Mouse (Mus musculus) embryonic facial prominence, embryonic 11.5 days (tissue): Measurements from ENCODE around the gene Clint1. TPM values are rescaled to one million over a fixed set of nuclear protein-coding genes. Genes with fewer than 3 reads are reported as not detected.
"Not testable (repeated sequence)": the region's sequence is repeated elsewhere in the genome, so short reads cannot be mapped to it uniquely, and the experiment has no call there.

Experiments used
- ATAC-seq: fragments of 200-750 bp; cut with Nextera tagmentation; replicated peaks from 2 replicates; pipeline ENCODE4 v1.8.0; 2017; ENCODE audit warnings: low read depth; ENCODE audit not compliant: insufficient number of reproducible peaks, low FRiP score, low TSS enrichment
- DNase-seq: peaks from one replicate; pipeline ENCODE4 v3.0.0-alpha.2; 2015; ENCODE audit warnings: low spot score
- H3K27ac ChIP-seq: fragments of 300-500 bp; sonication (generic); replicated peaks from 2 replicates; pipeline ENCODE4 v1.5.1; 2014; ENCODE audit warnings: mild to moderate bottlenecking, low read depth, low read length, control low read depth
- H3K27me3 ChIP-seq: fragments of 300-500 bp; sonication (generic); 2 replicates; pipeline ENCODE4 v1.6.1; 2014; ENCODE audit warnings: mild to moderate bottlenecking, low read length, moderate library complexity, mixed read lengths; ENCODE audit not compliant: control insufficient read depth, insufficient read depth
- H3K36me3 ChIP-seq: fragments of 300-500 bp; sonication (generic); replicated peaks from 2 replicates; pipeline ENCODE4 v1.6.1; 2014; ENCODE audit warnings: low read depth, mild to moderate bottlenecking, low read length, moderate library complexity, mixed read lengths; ENCODE audit not compliant: control insufficient read depth, insufficient read depth
- H3K4me1 ChIP-seq: fragments of 300-500 bp; sonication (generic); 2 replicates; pipeline ENCODE4 v1.6.1; 2014; ENCODE audit warnings: low read length, mixed read lengths; ENCODE audit not compliant: control insufficient read depth, insufficient read depth
- H3K4me2 ChIP-seq: fragments of 300-500 bp; sonication (generic); 2 replicates; pipeline ENCODE4 v1.6.1; 2014; ENCODE audit warnings: low read depth, mild to moderate bottlenecking, control low read depth, low read length, moderate library complexity
- H3K4me3 ChIP-seq: fragments of 300-500 bp; sonication (generic); 2 replicates; pipeline ENCODE4 v1.5.1; 2014; ENCODE audit warnings: low read depth, low read length, control low read depth
- H3K9ac ChIP-seq: fragments of 300-500 bp; sonication (generic); replicated peaks from 2 replicates; pipeline ENCODE4 v1.6.1; 2014; ENCODE audit warnings: mild to moderate bottlenecking, control low read depth, low read length
- H3K9me3 ChIP-seq: fragments of 300-500 bp; sonication (generic); replicated peaks from 2 replicates; pipeline ENCODE4 v1.6.1; 2016; ENCODE audit warnings: mild to moderate bottlenecking, low read length, inconsistent platforms, mixed read lengths; ENCODE audit not compliant: control insufficient read depth
- whole genome bisulfite sequencing: fragments of 180-500 bp; shearing (Covaris S2); extraction: QIAGEN DNeasy Blood & Tissue Kit; methylation state at CpG from one replicate; pipeline ENCODE4 v1.1.7; 2014; 5-methylcytosine and 5-hydroxymethylcytosine counted together
- polyA plus RNA-seq: library from polyadenylated mRNA; unstranded; fragments of >200 nt; fragmentation: Nextera tagmentation; extraction: Ambion mirVana; gene quantifications from 2 replicates; pipeline ENCODE4 v1.2.1, GENCODE M21; 2014

Gene Clint1
- polyA plus RNA-seq, 1 experiment from 2014 or later: 71.2 TPM

DNA sequence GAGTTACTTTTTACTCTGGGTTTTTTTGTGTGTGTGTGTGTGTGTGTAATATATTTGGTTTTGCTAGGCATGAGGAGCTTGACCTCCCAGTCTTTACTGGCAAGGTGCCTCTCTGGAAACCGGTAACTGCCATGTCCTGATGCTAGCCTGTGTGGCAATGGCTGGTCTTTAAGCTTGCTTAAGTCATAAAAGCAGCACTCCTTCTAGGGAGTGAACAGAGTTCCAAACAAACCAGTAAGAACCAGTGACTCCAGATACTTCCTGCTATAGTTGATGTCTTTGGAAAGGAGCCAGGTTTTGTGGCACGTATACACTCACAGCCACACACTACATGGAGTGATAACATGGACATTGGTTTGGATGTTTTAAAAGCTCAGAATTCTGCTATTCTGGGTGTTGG, 24.2 kb downstream of the Clint1 start:
- Histone ChIP-seq H3K9ac (no peak overlapping the region), H3K27me3 (no peaks in the 10 kb centered on the region), H3K9me3 (no peaks in the 10 kb centered on the region), H3K27ac (no peak overlapping the region), H3K4me1 (no peaks in the 10 kb centered on the region), H3K36me3 (no peaks in the 10 kb centered on the region), H3K4me3 (no peak overlapping the region), H3K4me2 (no peak overlapping the region)
- 95% methylated on average over 2 of the region's 2 CpGs for whole genome bisulfite sequencing
- DNase-seq (no peak), ATAC-seq (no peak)

DNA sequence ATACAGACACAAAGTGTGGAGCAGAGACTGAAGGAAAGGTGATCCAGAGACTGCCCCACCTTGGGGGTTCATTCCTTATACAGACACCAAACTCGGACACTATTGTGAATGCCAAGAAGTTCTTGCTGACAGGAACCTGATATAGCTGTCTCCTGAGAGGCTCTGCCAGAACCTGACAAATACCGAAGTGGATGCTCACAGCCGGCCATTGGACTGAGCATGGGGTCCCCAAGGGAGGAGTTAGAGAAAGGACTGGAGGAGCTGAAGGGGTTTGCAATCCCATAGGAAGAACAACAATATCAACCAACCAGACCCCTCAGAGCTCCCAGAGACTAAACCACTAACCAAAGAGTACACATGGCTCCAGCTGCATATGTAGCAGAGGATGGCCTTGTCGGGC, 27.5 kb downstream of the Clint1 start:
- not testable (repeated sequence) for H3K4me1 ChIP-seq, H3K27me3 ChIP-seq, H3K4me2 ChIP-seq, H3K9me3 ChIP-seq, H3K4me3 ChIP-seq, ATAC-seq, H3K9ac ChIP-seq, H3K36me3 ChIP-seq, DNase-seq, H3K27ac ChIP-seq
- WGBS: 73% methylated on average over 4 of the region's 4 CpGs

DNA sequence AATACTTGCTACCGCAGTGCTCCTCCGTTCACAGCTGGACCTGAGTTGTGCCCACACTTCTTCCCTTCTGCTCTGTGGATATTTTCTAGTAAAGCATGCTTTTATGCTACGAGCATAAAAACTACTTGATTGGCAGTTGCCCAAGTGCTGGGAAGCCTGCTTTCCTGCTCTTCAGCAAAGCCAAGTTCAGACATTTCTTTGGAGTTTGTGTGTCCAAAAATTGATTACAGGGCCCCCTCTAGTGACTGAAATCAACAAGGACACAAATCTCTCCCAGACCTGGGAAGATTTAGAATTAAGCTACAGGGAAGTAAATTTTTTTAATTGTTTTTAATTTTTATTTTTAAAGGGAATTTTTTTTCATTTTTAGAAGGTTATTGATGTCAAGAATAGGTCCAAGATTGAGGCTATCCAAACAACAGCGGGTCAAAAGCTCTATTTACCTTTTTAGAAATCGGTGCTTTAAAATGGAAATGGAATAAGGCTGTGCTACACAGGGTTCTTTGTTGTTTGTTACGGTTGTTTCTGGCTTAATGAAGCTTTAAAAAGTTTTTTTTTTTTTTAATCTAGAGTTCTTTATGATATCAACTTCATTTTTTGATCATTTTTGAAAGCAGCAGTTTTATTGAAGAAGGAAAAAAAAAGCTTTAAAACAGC, 29.3 kb downstream of the Clint1 start:
- no peaks in the 10 kb centered on the region for H3K4me1 ChIP-seq
- H3K4me3 ChIP-seq: no peak overlapping the region
- H3K9me3 ChIP-seq: no peaks in the 10 kb centered on the region
- H3K27me3 ChIP-seq: no peaks in the 10 kb centered on the region
- H3K9ac ChIP-seq: no peak overlapping the region
- H3K27ac ChIP-seq: no peak overlapping the region
- no peaks in the 10 kb centered on the region for H3K36me3 ChIP-seq
- 66% methylated on average over 6 of the region's 6 CpGs for WGBS
- ATAC-seq (no peak), DNase-seq (peak; percentile 70)
- H3K4me2 ChIP-seq: no peak overlapping the region

DNA sequence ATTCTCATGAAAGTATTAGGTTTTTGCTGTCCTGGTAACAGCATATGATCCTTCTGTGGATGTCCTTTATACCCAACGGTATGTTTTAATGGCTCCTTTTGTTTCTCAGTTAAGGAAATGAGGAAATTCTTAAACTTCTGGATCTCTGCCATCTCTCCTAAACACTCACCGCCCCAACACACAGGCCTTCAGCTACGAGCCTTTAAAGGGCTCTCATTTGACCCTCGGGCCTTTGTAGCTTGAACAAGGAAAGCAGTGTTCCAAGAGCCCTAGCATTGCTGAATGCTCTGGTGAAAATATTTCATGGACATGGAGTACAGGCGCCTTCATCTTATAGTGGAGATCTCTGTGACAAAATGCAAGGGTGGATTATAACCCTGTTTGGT, 29.8 kb downstream of the Clint1 start:
- no peak overlapping the region for H3K9ac ChIP-seq
- ATAC-seq (no peak), DNase-seq (peak; percentile 39)
- no peaks in the 10 kb centered on the region for H3K9me3 ChIP-seq
- H3K27me3 ChIP-seq: no peaks in the 10 kb centered on the region
- 32% methylated on average over 5 of the region's 5 CpGs for WGBS
- no peak overlapping the region for H3K4me3 ChIP-seq
- no peaks in the 10 kb centered on the region; the same call in 1 of the 2 replicates for H3K36me3 ChIP-seq
- no peak overlapping the region for H3K4me2 ChIP-seq
- no peak overlapping the region for H3K27ac ChIP-seq
- no peaks in the 10 kb centered on the region for H3K4me1 ChIP-seq

DNA sequence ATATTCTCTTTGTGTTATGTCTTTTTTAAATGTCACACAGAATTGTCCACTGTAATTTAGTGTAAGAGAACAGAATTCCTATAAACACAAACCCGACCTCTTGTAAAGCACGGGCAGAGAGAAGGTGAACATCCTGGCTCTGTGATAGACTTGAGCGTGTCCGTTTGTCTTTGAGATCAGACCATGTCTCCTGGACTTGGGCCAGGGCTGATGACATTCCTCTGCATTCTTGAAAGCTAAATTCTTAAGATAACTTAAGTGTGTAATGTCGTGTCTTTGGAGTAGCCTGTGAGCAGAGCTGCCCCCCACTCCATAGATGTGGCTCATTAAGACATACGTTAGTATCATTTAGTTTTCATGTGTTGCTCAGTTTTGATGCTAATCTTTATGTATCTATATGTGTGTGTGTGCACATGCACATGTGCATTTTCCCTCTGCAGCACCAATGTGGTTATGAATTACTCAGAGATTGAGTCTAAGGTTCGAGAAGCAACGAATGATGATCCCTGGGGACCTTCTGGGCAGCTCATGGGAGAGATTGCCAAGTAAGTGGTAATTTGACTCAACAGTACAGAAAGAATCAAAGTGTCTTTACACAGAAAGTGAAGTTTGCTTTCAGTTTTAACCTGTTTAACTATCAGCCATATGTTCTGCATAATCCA, 31.6 kb downstream of the Clint1 start:
- H3K27ac ChIP-seq: no peak overlapping the region
- WGBS: 65% methylated on average over 8 of the region's 8 CpGs
- DNase-seq: no peak
- no peak overlapping the region for H3K4me3 ChIP-seq
- no peak overlapping the region for H3K9ac ChIP-seq
- no peaks in the 10 kb centered on the region for H3K27me3 ChIP-seq
- ATAC-seq: no peak
- no peaks in the 10 kb centered on the region; the same call in 1 of the 2 replicates for H3K36me3 ChIP-seq
- no peak overlapping the region for H3K4me2 ChIP-seq
- H3K4me1 ChIP-seq: no peaks in the 10 kb centered on the region
- H3K9me3 ChIP-seq: no peaks in the 10 kb centered on the region

DNA sequence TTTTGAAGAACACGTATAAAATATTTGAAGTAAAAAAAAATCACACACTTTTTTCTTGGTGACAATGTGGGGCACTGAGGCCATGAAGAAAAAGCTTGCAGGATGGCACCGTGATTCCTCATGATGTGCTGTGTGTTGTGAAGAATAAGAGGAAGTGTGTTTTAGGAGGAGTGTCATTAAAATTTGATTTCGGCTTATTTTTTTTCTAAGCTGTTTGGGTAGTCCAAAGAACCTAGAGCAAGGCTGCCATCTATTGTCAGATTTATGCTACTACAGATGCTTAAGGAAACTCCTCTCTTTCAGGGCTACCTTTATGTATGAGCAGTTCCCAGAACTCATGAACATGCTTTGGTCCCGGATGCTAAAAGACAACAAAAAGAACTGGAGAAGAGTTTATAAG, 32.2 kb downstream of the Clint1 start:
- no peaks in the 10 kb centered on the region for H3K4me1 ChIP-seq
- H3K9ac ChIP-seq: no peak overlapping the region
- ATAC-seq (no peak), DNase-seq (peak; percentile 73)
- H3K4me2 ChIP-seq: no peak overlapping the region
- H3K9me3 ChIP-seq: no peaks in the 10 kb centered on the region
- no peak overlapping the region for H3K27ac ChIP-seq
- H3K27me3 ChIP-seq: no peaks in the 10 kb centered on the region
- no peak overlapping the region for H3K4me3 ChIP-seq
- H3K36me3 ChIP-seq: no peaks in the 10 kb centered on the region; the same call in 1 of the 2 replicates
- 67% methylated on average over 4 of the region's 4 CpGs for WGBS

DNA sequence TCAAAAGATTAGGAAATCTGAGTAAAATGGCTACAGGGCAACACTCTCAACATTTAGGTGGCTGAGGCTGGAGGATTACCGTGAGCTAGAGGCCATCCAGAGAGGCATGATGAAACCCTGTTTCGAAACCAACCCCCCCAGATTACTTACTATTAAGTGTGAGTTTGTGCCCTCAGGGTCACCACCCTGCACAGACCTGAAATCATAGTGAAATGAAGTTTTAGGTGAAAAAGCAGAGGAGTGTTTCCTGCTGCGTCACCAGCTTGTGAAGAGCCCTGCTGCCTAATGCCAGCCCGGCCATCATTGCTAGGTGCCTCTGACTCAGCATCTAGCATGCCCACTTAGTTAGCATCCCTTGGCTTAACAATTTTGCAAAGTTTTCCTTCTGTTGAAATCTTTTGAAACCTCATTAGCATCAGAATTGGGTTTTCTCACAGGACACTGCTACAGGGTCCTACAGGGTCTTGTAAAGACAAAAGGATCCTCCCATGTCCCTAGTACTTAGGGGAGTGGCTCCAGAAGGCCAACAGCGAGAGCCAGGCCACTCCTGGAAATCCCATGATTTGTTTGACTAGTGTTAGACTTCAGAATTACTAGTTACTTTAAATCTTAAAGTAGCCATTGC, 33.9 kb downstream of the Clint1 start:
- Histone ChIP-seq H3K9ac (no peak overlapping the region), H3K36me3 (no peaks in the 10 kb centered on the region; the same call in 1 of the 2 replicates), H3K27me3 (no peaks in the 10 kb centered on the region), H3K4me3 (no peak overlapping the region), H3K27ac (no peak overlapping the region), H3K4me2 (no peak overlapping the region), H3K9me3 (no peaks in the 10 kb centered on the region), H3K4me1 (no peaks in the 10 kb centered on the region)
- no peak for DNase-seq
- WGBS: 87% methylated on average over 5 of the region's 5 CpGs
- ATAC-seq: no peak

DNA sequence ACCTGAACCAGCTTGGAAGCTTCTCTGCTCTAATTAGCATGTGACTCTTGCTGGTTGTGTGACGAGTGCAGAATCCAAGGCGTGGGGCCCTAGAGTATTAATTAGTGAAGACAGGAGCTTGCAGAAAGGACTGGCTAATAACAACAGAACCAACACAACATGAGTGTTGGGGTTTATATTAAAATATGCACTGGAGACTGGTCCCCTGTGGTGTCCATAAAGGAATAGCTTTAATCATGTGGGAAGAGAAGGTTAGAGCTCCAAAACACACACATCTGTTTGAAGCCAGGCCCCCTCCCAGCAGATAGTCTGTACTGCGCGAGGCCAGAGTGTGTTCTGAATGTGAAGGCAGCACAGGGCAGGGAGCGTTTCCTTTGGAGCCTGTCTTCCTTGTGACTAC, 34.7 kb downstream of the Clint1 start:
- Histone ChIP-seq H3K27ac (no peak overlapping the region), H3K4me3 (no peak overlapping the region), H3K9me3 (no peaks in the 10 kb centered on the region), H3K36me3 (no peaks in the 10 kb centered on the region; the same call in 1 of the 2 replicates), H3K9ac (no peak overlapping the region), H3K27me3 (no peaks in the 10 kb centered on the region), H3K4me1 (no peaks in the 10 kb centered on the region), H3K4me2 (no peak overlapping the region)
- DNase-seq (no peak), ATAC-seq (0 out of 2 replicates have a peak, but pooled peaks have one; percentile 14)
- WGBS: 86% methylated on average over 5 of the region's 5 CpGs
